Comparison of ENCODE assay signal across 9 mouse cellular contexts in the genomic region with DNA sequence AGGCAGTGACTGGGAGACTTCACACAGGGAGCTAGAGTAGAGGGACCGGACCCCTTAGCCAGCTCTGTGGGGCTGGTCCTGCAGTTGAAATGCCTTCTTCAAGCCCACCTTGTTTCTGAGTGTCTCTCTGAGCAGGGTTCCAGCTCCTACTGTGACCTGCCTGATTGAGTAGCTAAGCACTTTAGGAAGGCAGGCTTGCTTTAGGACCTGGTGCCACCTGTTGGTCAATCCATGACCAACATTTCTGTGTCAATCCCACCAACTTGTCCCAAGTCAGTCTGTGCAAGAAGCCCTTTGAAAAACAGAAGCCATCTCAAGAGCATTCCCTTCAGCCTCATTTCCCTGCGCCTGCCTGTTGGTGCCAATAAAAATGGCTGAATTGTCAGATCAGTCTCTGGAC.
A peak's percentile ranks its signal among the peaks of the same experiment; 100 is the strongest.
DNase-seq lines count a peak whose midpoint lies in the region; ATAC-seq and TF ChIP-seq lines count a peak whose summit lies in the region.
"Had no signal": no experiment of that assay in that cellular context is flagged by ENCODE, and none has a peak within 500 bp of the region (broad histone marks: within the 10 kb centered on the region; RNA-seq: fewer than 3 reads in every experiment).

No protein-coding gene starts in this region.

- no peaks in the 10 kb centered on the region for H3K27me3 ChIP-seq in hindbrain, embryonic 14.5 days (ENCODE audit: control insufficient read depth, insufficient read depth, low read length)
- H3K27me3 ChIP-seq in hindbrain, embryonic 12.5 days = no peaks in the 10 kb centered on the region

- TF ChIP-seq CTCF in left cerebral cortex, adult 2 months (IDR thresholded peaks at IDR 0.05) = peak; percentile 60

- no peak overlapping the region for H3K27ac ChIP-seq in hindbrain, embryonic 14.5 days
- H3K27ac ChIP-seq in hindbrain, embryonic 12.5 days = no peak overlapping the region
- no peak overlapping the region for H3K27ac ChIP-seq in left cerebral cortex, adult 2 months
- H3K27ac ChIP-seq: macrophage had no signal

- H3K36me3 ChIP-seq in hindbrain, embryonic 14.5 days (replicated peaks; ENCODE audit: control insufficient read depth, insufficient read depth) = no peaks in the 10 kb centered on the region
- no peaks in the 10 kb centered on the region for H3K36me3 ChIP-seq in hindbrain, embryonic 12.5 days

- no peaks in the 10 kb centered on the region for H3K9me3 ChIP-seq in hindbrain, embryonic 14.5 days (ENCODE audit: control insufficient read depth, low read length)
- no peaks in the 10 kb centered on the region for H3K9me3 ChIP-seq in hindbrain, embryonic 12.5 days (replicated peaks)

- intact Hi-C loops in heart, postnatal 14 days (cut with DNase I) = loop anchor here (2.0 to 10.0 kb wide), 4 partner anchors 235 to 551 kb away; no protein-coding TSS in a partner anchor
- intact Hi-C loops in left cerebral cortex, adult 2 months (cut with DNase I) = loop anchor here (2.0 kb wide), 1 partner anchor 553 kb away; no protein-coding TSS in a partner anchor

- WGBS in hindbrain, embryonic 14.5 days = 82% methylated on average over 2 of the region's 2 CpGs
- 63% methylated on average over 2 of the region's 2 CpGs for WGBS in hindbrain, embryonic 12.5 days

- H3K4me3 ChIP-seq in hindbrain, embryonic 14.5 days (replicated peaks; ENCODE audit: low read length) = no peak overlapping the region
- no peak overlapping the region for H3K4me3 ChIP-seq in hindbrain, embryonic 12.5 days
- no peak overlapping the region for H3K4me3 ChIP-seq in left cerebral cortex, adult 2 months

- no peak overlapping the region for H3K4me2 ChIP-seq in hindbrain, embryonic 14.5 days (replicated peaks)
- no peak overlapping the region for H3K4me2 ChIP-seq in hindbrain, embryonic 12.5 days (replicated peaks)

- no peaks in the 10 kb centered on the region for H3K4me1 ChIP-seq in hindbrain, embryonic 14.5 days (replicated peaks; ENCODE audit: control insufficient read depth, insufficient read depth, low read length)
- peaks cover 3% of the 10 kb centered on the region for H3K4me1 ChIP-seq in hindbrain, embryonic 12.5 days

- H3K9ac ChIP-seq in hindbrain, embryonic 14.5 days = no peak overlapping the region
- H3K9ac ChIP-seq in hindbrain, embryonic 12.5 days = no peak overlapping the region

- no peak for ATAC-seq in hindbrain, embryonic 14.5 days (ENCODE audit: low FRiP score)
- ATAC-seq in hindbrain, embryonic 12.5 days (ENCODE audit: low FRiP score) = no peak
- no peak for ATAC-seq in granulocyte monocyte progenitor cell, adult 5-6 weeks (replicated peaks; ENCODE audit: poor library complexity, severe bottlenecking)

- DNase-seq in hindbrain, embryonic 14.5 days (ENCODE audit: low spot score) = peak; percentile 67
- peak; percentile 77 for DNase-seq in ES-CJ7 (ENCODE audit: low read depth, low spot score)
- DNase-seq in cerebellum, adult 9-10 months = peak; percentile 4
- DNase-seq in heart, postnatal 14 days = peak; percentile 59 to 69
- DNase-seq in left cerebral cortex, adult 2 months (ENCODE audit: extremely low spot score in 1 of 2, low spot score in 2 of 2) = peak; percentile 33 to 36
- DNase-seq in ovary, postnatal 10 days (ENCODE audit: low spot score) = peak; percentile 4

Comparison
In these comparisons a context has a peak if more than half of its experiments do, and no peak if none do; other contexts are left out.
1. DNase-seq: peak in every context shown above with its lines; median percentile 77 in ES-CJ7; 67 in hindbrain, embryonic 14.5 days; 64 in heart, postnatal 14 days; 34 in left cerebral cortex, adult 2 months; 4 in cerebellum, adult 9-10 months; 4 in ovary, postnatal 10 days.